Mouse (Mus musculus): ENCODE data around the gene Gorasp1. TPM values are rescaled to one million over a fixed set of nuclear protein-coding genes. Genes with fewer than 3 reads are reported as not detected.

Gene Gorasp1
- 33.6 TPM for polyA plus RNA-seq (2014; fragmentation: Illumina TruSeq; extraction: RNeasy Lipid Tissue Mini Kit (QIAGEN cat#74804); ENCODE audit: low read depth, low replicate concordance)

GRCm38 (mm10) chr9:119937005-119937773 lies at the start of gene Gorasp1, which contains the start of gene Ttc21a:
Gene Gorasp1 (minus strand): TSS chr9:119937565.
Gene Ttc21a (plus strand): TSS chr9:119937606.

GRCm38 (mm10) chr9:119984536-119985011 lies 47.2 kb upstream of the Gorasp1 start, which contains the start of gene Csrnp1:
Gene Csrnp1 (minus strand): TSS chr9:119984658.

GRCm38 (mm10) chr9:119894339-119895009 lies 42.9 kb downstream of the Gorasp1 start, which contains the start of gene Wdr48:
Gene Wdr48 (plus strand): TSS chr9:119894878.

Other genes with a start within 250 kb of the Gorasp1 start
- gene Scn10a, start 218.2 kb downstream of the Gorasp1 start, polyA plus RNA-seq (2014; fragmentation: Illumina TruSeq; extraction: RNeasy Lipid Tissue Mini Kit (QIAGEN cat#74804); ENCODE audit: low read depth, low replicate concordance) = not detected
- not detected for gene Scn11a, start 112.1 kb downstream of the Gorasp1 start, polyA plus RNA-seq (2014; fragmentation: Illumina TruSeq; extraction: RNeasy Lipid Tissue Mini Kit (QIAGEN cat#74804); ENCODE audit: low read depth, low replicate concordance)
- 36.3 TPM for gene Wdr48, start 42.7 kb downstream of the Gorasp1 start, polyA plus RNA-seq (2014; fragmentation: Illumina TruSeq; extraction: RNeasy Lipid Tissue Mini Kit (QIAGEN cat#74804); ENCODE audit: low read depth, low replicate concordance)
- 6.3 TPM for gene Ttc21a, start within 50 bp of the Gorasp1 start, polyA plus RNA-seq (2014; fragmentation: Illumina TruSeq; extraction: RNeasy Lipid Tissue Mini Kit (QIAGEN cat#74804); ENCODE audit: low read depth, low replicate concordance)
- gene Csrnp1, start 47.1 kb upstream of the Gorasp1 start, polyA plus RNA-seq (2014; fragmentation: Illumina TruSeq; extraction: RNeasy Lipid Tissue Mini Kit (QIAGEN cat#74804); ENCODE audit: low read depth, low replicate concordance) = 8.6 TPM
- gene Xirp1, start 86.0 kb upstream of the Gorasp1 start, polyA plus RNA-seq (2014; fragmentation: Illumina TruSeq; extraction: RNeasy Lipid Tissue Mini Kit (QIAGEN cat#74804); ENCODE audit: low read depth, low replicate concordance) = 0.25 TPM
- 6.9 TPM for gene Cx3cr1, start 132.3 kb upstream of the Gorasp1 start, polyA plus RNA-seq (2014; fragmentation: Illumina TruSeq; extraction: RNeasy Lipid Tissue Mini Kit (QIAGEN cat#74804); ENCODE audit: low read depth, low replicate concordance)
- not detected for gene Ccr8, start 154.5 kb upstream of the Gorasp1 start, polyA plus RNA-seq (2014; fragmentation: Illumina TruSeq; extraction: RNeasy Lipid Tissue Mini Kit (QIAGEN cat#74804); ENCODE audit: low read depth, low replicate concordance)
- gene Slc25a38, start 172.8 kb upstream of the Gorasp1 start, polyA plus RNA-seq (2014; fragmentation: Illumina TruSeq; extraction: RNeasy Lipid Tissue Mini Kit (QIAGEN cat#74804); ENCODE audit: low read depth, low replicate concordance) = 23.7 TPM
- 1,283 TPM for gene Rpsa, start 190.1 kb upstream of the Gorasp1 start, polyA plus RNA-seq (2014; fragmentation: Illumina TruSeq; extraction: RNeasy Lipid Tissue Mini Kit (QIAGEN cat#74804); ENCODE audit: low read depth, low replicate concordance)
- gene Mobp, start 212.1 kb upstream of the Gorasp1 start, polyA plus RNA-seq (2014; fragmentation: Illumina TruSeq; extraction: RNeasy Lipid Tissue Mini Kit (QIAGEN cat#74804); ENCODE audit: low read depth, low replicate concordance) = 0.17 TPM